Mouse (Mus musculus): ENCODE results near the gene Arhgap8.

Arhgap8 gene

GRCm38 (mm10) chr15:84719791-84720190, at the start of gene Arhgap8:
Gene Arhgap8 (plus strand): TSS chr15:84720052.
- DNase-seq (ENCODE audit: low spot score): no peak

GRCm38 (mm10) chr15:84670657-84671055, 49.2 kb upstream of the Arhgap8 start:
- no peak for DNase-seq (ENCODE audit: low spot score)

GRCm38 (mm10) chr15:84671401-84672307, 48.2 kb upstream of the Arhgap8 start:
- no peak for DNase-seq (ENCODE audit: low spot score)

GRCm38 (mm10) chr15:84672308-84672615, 47.6 kb upstream of the Arhgap8 start:
- DNase-seq (ENCODE audit: low spot score): no peak

GRCm38 (mm10) chr15:84672616-84673015, 47.2 kb upstream of the Arhgap8 start:
- no peak for DNase-seq (ENCODE audit: low spot score)

- DNase-seq (ENCODE audit: low spot score): no peak
Observed at GRCm38 (mm10) chr15:84674329-84675067, 45.4 kb upstream of the Arhgap8 start.

- no peak for DNase-seq (ENCODE audit: low spot score)
Observed at GRCm38 (mm10) chr15:84675317-84675716, 44.5 kb upstream of the Arhgap8 start.

- DNase-seq (ENCODE audit: low spot score): no peak
Observed at GRCm38 (mm10) chr15:84677943-84678342, 41.9 kb upstream of the Arhgap8 start.

GRCm38 (mm10) chr15:84679090-84679489, 40.8 kb upstream of the Arhgap8 start:
- DNase-seq (ENCODE audit: low spot score): no peak

GRCm38 (mm10) chr15:84679794-84680193, 40.1 kb upstream of the Arhgap8 start:
- no peak for DNase-seq (ENCODE audit: low spot score)

GRCm38 (mm10) chr15:84680545-84681454, 39.1 kb upstream of the Arhgap8 start:
- DNase-seq (ENCODE audit: low spot score): peak; percentile 66

GRCm38 (mm10) chr15:84681455-84682193, 38.2 kb upstream of the Arhgap8 start:
- no peak for DNase-seq (ENCODE audit: low spot score)

- DNase-seq (ENCODE audit: low spot score): no peak
Observed at GRCm38 (mm10) chr15:84682206-84682605, 37.6 kb upstream of the Arhgap8 start.

GRCm38 (mm10) chr15:84682821-84683220, 37.0 kb upstream of the Arhgap8 start:
- DNase-seq (ENCODE audit: low spot score): no peak

- DNase-seq (ENCODE audit: low spot score): no peak
Observed at GRCm38 (mm10) chr15:84684520-84684919, 35.3 kb upstream of the Arhgap8 start.

- no peak for DNase-seq (ENCODE audit: low spot score)
Observed at GRCm38 (mm10) chr15:84685417-84685816, 34.4 kb upstream of the Arhgap8 start.

GRCm38 (mm10) chr15:84687904-84688303, 31.9 kb upstream of the Arhgap8 start:
- DNase-seq (ENCODE audit: low spot score): no peak

- no peak for DNase-seq (ENCODE audit: low spot score)
Observed at GRCm38 (mm10) chr15:84689356-84689755, 30.5 kb upstream of the Arhgap8 start.

GRCm38 (mm10) chr15:84691513-84691912, 28.3 kb upstream of the Arhgap8 start:
- DNase-seq (ENCODE audit: low spot score): no peak

GRCm38 (mm10) chr15:84692645-84693044, 27.2 kb upstream of the Arhgap8 start:
- DNase-seq (ENCODE audit: low spot score): no peak

GRCm38 (mm10) chr15:84696021-84696420, 23.8 kb upstream of the Arhgap8 start:
- no peak for DNase-seq (ENCODE audit: low spot score)
